Mouse (Mus musculus): ENCODE results near the gene Serpinb9b. TPM values are rescaled to one million over a fixed set of nuclear protein-coding genes. Genes with fewer than 3 reads are reported as not detected.

Gene Serpinb9b
- polyA plus RNA-seq, 1 experiment from 2014 or later: 0.31 TPM

- 62% methylated on average over 5 of the region's 5 CpGs for WGBS
- no peak for ATAC-seq (ENCODE audit: low FRiP score)
Measured at GRCm38 (mm10) chr13:33084975-33085694, 57.9 kb downstream of the Serpinb9b start.

GRCm38 (mm10) chr13:33085695-33086432 is 58.6 kb downstream of the Serpinb9b start:
- Histone ChIP-seq H3K4me2 (replicated peaks) (no peak overlapping the region), H3K27ac (no peak overlapping the region), H3K9ac (no peak overlapping the region), H3K4me3 (no peak overlapping the region), H3K9me3 (replicated peaks) (peaks cover 7% of the 10 kb centered on the region; the same call in 1 of the 2 replicates), H3K36me3 (no peaks in the 10 kb centered on the region), H3K27me3 (no peaks in the 10 kb centered on the region), H3K4me1 (0 out of 2 replicates have a peak, but pooled peaks cover 3% of the 10 kb centered on the region)
- 0 out of 2 replicates have a peak, but pooled peaks have one; percentile 46 for ATAC-seq (ENCODE audit: low FRiP score)

More at GRCm38 (mm10) chr13:33084975-33085694, 57.9 kb downstream of the Serpinb9b start:
- Histone ChIP-seq H3K9me3 (replicated peaks) (peaks cover 7% of the 10 kb centered on the region; the same call in 1 of the 2 replicates), H3K4me3 (no peak overlapping the region), H3K4me1 (0 out of 2 replicates have a peak, but pooled peaks cover 3% of the 10 kb centered on the region), H3K36me3 (no peaks in the 10 kb centered on the region), H3K27me3 (no peaks in the 10 kb centered on the region), H3K27ac (no peak overlapping the region), H3K4me2 (replicated peaks) (no peak overlapping the region), H3K9ac (no peak overlapping the region)

DNA sequence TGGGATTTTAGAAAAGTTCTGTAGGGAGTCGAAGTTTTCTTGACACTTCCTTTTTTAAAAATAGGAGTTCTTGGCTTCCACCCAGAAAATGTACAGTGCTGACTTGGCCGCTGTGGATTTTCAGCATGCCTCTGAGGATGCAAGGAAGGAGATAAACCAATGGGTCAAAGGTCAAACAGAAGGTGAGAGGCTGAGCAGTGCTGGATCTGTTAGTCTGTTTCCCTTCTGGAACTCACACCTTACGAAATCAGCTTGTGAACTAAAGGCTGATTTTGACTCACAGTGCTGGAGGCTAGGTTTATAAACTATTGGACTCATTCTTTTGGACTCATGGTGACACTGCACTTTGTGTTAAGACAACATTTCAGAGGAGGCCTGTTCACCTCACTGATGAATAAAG is 62.4 kb downstream of the Serpinb9b start:
- H3K4me3 ChIP-seq: no peak overlapping the region
- no peaks in the 10 kb centered on the region for H3K36me3 ChIP-seq
- no peaks in the 10 kb centered on the region for H3K27me3 ChIP-seq
- WGBS: 81% methylated on average over 3 of the region's 3 CpGs
- H3K9me3 ChIP-seq (replicated peaks): peaks cover 7% of the 10 kb centered on the region; the same call in 1 of the 2 replicates
- no peak for ATAC-seq (ENCODE audit: low FRiP score)
- no peak overlapping the region for H3K27ac ChIP-seq
- H3K9ac ChIP-seq: no peak overlapping the region
- 0 out of 2 replicates have a peak, but pooled peaks cover 3% of the 10 kb centered on the region for H3K4me1 ChIP-seq
- no peak overlapping the region for H3K4me2 ChIP-seq (replicated peaks)

GRCm38 (mm10) chr13:33090546-33090945 is 63.3 kb downstream of the Serpinb9b start:
- no peaks in the 10 kb centered on the region for H3K36me3 ChIP-seq
- WGBS: 73% methylated on average over 1 of the region's 1 CpGs
- H3K4me3 ChIP-seq: no peak overlapping the region
- no peak overlapping the region for H3K9ac ChIP-seq
- H3K4me1 ChIP-seq: 0 out of 2 replicates have a peak, but pooled peaks cover under 1% of the 10 kb centered on the region
- no peaks in the 10 kb centered on the region for H3K27me3 ChIP-seq
- ATAC-seq (ENCODE audit: low FRiP score): no peak
- no peak overlapping the region for H3K27ac ChIP-seq
- H3K4me2 ChIP-seq (replicated peaks): no peak overlapping the region
- H3K9me3 ChIP-seq (replicated peaks): peaks cover 7% of the 10 kb centered on the region; the same call in 1 of the 2 replicates

DNA sequence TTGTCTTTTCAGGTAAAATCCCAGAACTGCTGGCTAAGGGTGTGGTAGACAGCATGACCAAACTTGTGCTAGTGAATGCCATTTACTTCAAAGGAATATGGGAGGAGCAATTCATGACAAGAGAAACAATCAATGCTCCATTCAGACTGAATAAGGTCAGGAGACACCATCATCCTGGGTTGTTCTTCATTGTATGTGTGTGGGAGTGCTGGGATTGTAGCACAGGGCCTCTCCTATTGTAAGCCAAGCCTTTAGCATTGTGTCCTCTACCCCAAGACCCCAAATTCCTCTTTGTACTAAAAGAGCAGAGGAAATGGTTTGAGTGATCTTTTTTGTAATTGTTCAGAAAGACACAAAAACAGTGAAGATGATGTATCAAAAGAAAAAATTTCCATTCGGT is 64.1 kb downstream of the Serpinb9b start:
- 86% methylated on average over 1 of the region's 1 CpGs for WGBS
- Histone ChIP-seq H3K4me3 (no peak overlapping the region), H3K27me3 (no peaks in the 10 kb centered on the region), H3K4me2 (replicated peaks) (no peak overlapping the region), H3K9ac (no peak overlapping the region), H3K27ac (no peak overlapping the region), H3K36me3 (no peaks in the 10 kb centered on the region), H3K4me1 (no peaks in the 10 kb centered on the region), H3K9me3 (replicated peaks) (peaks cover 7% of the 10 kb centered on the region; the same call in 1 of the 2 replicates)
- no peak for ATAC-seq (ENCODE audit: low FRiP score)

Other genes starting within 250 kb of the Serpinb9b start
- 0.39 and 1.7 TPM in 2 replicates for gene Mylk4, start 243.5 kb upstream of the Serpinb9b start, polyA plus RNA-seq (2016; fragmentation: Nextera tagmentation; extraction: Ambion mirVana)
- gene Wrnip1, start 225.4 kb upstream of the Serpinb9b start, polyA plus RNA-seq (2016; fragmentation: Nextera tagmentation; extraction: Ambion mirVana): 33.9 and 41.3 TPM in 2 replicates
- not detected in 2 replicates for gene D930007J09Rik, start 224.6 kb upstream of the Serpinb9b start, polyA plus RNA-seq (2016; fragmentation: Nextera tagmentation; extraction: Ambion mirVana)
- gene Serpinb1a, start 176.2 kb upstream of the Serpinb9b start, polyA plus RNA-seq (2016; fragmentation: Nextera tagmentation; extraction: Ambion mirVana): 0.82 and 1.1 TPM in 2 replicates
- gene Serpinb1c, start 129.2 kb upstream of the Serpinb9b start, polyA plus RNA-seq (2016; fragmentation: Nextera tagmentation; extraction: Ambion mirVana): not detected in 2 replicates
- 0.88 and 1.4 TPM in 2 replicates for gene Serpinb6b, start 62.2 kb upstream of the Serpinb9b start, polyA plus RNA-seq (2016; fragmentation: Nextera tagmentation; extraction: Ambion mirVana)
- 1.5 and 1.8 TPM in 2 replicates for gene Serpinb9, start 24.2 kb upstream of the Serpinb9b start, polyA plus RNA-seq (2016; fragmentation: Nextera tagmentation; extraction: Ambion mirVana)
- gene Serpinb1b, start 51.2 kb downstream of the Serpinb9b start, polyA plus RNA-seq (2016; fragmentation: Nextera tagmentation; extraction: Ambion mirVana): 4.9 and 6.1 TPM in 2 replicates
- gene Serpinb9c, start 132.3 kb downstream of the Serpinb9b start, polyA plus RNA-seq (2016; fragmentation: Nextera tagmentation; extraction: Ambion mirVana): not detected in 2 replicates
- not detected in 2 replicates for gene Serpinb9d, start 165.5 kb downstream of the Serpinb9b start, polyA plus RNA-seq (2016; fragmentation: Nextera tagmentation; extraction: Ambion mirVana)
- not detected in 2 replicates for gene Serpinb9e, start 222.2 kb downstream of the Serpinb9b start, polyA plus RNA-seq (2016; fragmentation: Nextera tagmentation; extraction: Ambion mirVana)